Mouse (Mus musculus) limb, embryonic 10.5 days (tissue): ENCODE measurements around the gene Cpm. TPM values are rescaled to one million over a fixed set of nuclear protein-coding genes. Genes with fewer than 3 reads are reported as not detected.

Experiments used
- DNase-seq: peaks from one replicate; pipeline ENCODE4 v3.0.0-alpha.2; 2017; ENCODE audit warnings: low spot score
- H3K27ac ChIP-seq: fragments of 300-500 bp; sonication (generic); 2 replicates; pipeline ENCODE4 v1.5.1; 2016; ENCODE audit warnings: mild to moderate bottlenecking
- H3K27me3 ChIP-seq: fragments of 300-500 bp; sonication (generic); 2 replicates; pipeline ENCODE4 v1.6.1; 2016; ENCODE audit warnings: low read depth, mild to moderate bottlenecking; ENCODE audit not compliant: poor library complexity, severe bottlenecking
- H3K36me3 ChIP-seq: fragments of 300-500 bp; sonication (generic); 2 replicates; pipeline ENCODE4 v1.6.1; 2016; ENCODE audit warnings: mild to moderate bottlenecking, moderate library complexity
- H3K4me1 ChIP-seq: fragments of 300-500 bp; sonication (generic); 2 replicates; pipeline ENCODE4 v1.6.1; 2016
- H3K4me3 ChIP-seq: fragments of 300-500 bp; sonication (generic); 2 replicates; pipeline ENCODE4 v1.5.1; 2016; ENCODE audit warnings: mild to moderate bottlenecking, moderate library complexity
- H3K9me3 ChIP-seq: fragments of 300-500 bp; sonication (generic); replicated peaks from 2 replicates; pipeline ENCODE4 v1.6.1; 2016; ENCODE audit warnings: mild to moderate bottlenecking
- WGBS: fragments of 180-500 bp; shearing (Covaris S2); methylation state at CpG from one replicate; pipeline ENCODE4 v1.1.7; 2016; 5-methylcytosine and 5-hydroxymethylcytosine counted together
- polyA plus RNA-seq: library from polyadenylated mRNA; unstranded; fragments of >200 nt; fragmentation: Nextera tagmentation; extraction: Ambion mirVana; gene quantifications from 2 replicates; pipeline ENCODE4 v1.2.1, GENCODE M21; 2016

The Cpm gene
- polyA plus RNA-seq, 1 experiment from 2014 or later, result 31.5 TPM

- Histone ChIP-seq H3K4me3 (no peak overlapping the region), H3K36me3 (peaks cover 7% of the 10 kb centered on the region; the same call in 1 of the 2 replicates), H3K27ac (no peak overlapping the region), H3K9me3 (no peaks in the 10 kb centered on the region), H3K4me1 (peaks cover 25% of the 10 kb centered on the region), H3K27me3 (peaks cover 49% of the 10 kb centered on the region)
- DNase-seq, result no peak
- WGBS, result 65% methylated on average over 2 of the region's 2 CpGs
These were observed 1.5 kb downstream of the Cpm start for GRCm38 (mm10) chr10:117630810-117631209.

GRCm38 (mm10) chr10:117631562-117632259 is 2.4 kb downstream of the Cpm start:
- DNase-seq, result no peak
- peaks cover 11% of the 10 kb centered on the region; the same call in 1 of the 2 replicates for H3K36me3 ChIP-seq
- peaks cover 49% of the 10 kb centered on the region for H3K27me3 ChIP-seq
- H3K27ac ChIP-seq, result no peak overlapping the region
- 88% methylated on average over 16 of the region's 16 CpGs for WGBS
- H3K4me1 ChIP-seq, result peaks cover 23% of the 10 kb centered on the region
- no peaks in the 10 kb centered on the region for H3K9me3 ChIP-seq
- H3K4me3 ChIP-seq, result no peak overlapping the region

- peaks cover 23% of the 10 kb centered on the region for H3K4me1 ChIP-seq
- H3K9me3 ChIP-seq, result no peaks in the 10 kb centered on the region
- no peak for DNase-seq
- 88% methylated on average over 4 of the region's 4 CpGs for WGBS
- H3K27ac ChIP-seq, result no peak overlapping the region
- peaks cover 11% of the 10 kb centered on the region; the same call in 1 of the 2 replicates for H3K36me3 ChIP-seq
- H3K4me3 ChIP-seq, result no peak overlapping the region
- peaks cover 43% of the 10 kb centered on the region for H3K27me3 ChIP-seq
These were observed 3.1 kb downstream of the Cpm start for GRCm38 (mm10) chr10:117632394-117632793.

GRCm38 (mm10) chr10:117633564-117634208 is 4.4 kb downstream of the Cpm start:
- Histone ChIP-seq H3K4me1 (peaks cover 17% of the 10 kb centered on the region), H3K27me3 (peaks cover 30% of the 10 kb centered on the region)
- WGBS, result 89% methylated on average over 5 of the region's 5 CpGs

GRCm38 (mm10) chr10:117634323-117635030 is 5.2 kb downstream of the Cpm start:
- Histone ChIP-seq H3K27ac (no peak overlapping the region), H3K9me3 (no peaks in the 10 kb centered on the region), H3K27me3 (peaks cover 24% of the 10 kb centered on the region), H3K4me3 (no peak overlapping the region), H3K36me3 (peaks cover 11% of the 10 kb centered on the region; the same call in 1 of the 2 replicates), H3K4me1 (peaks cover 11% of the 10 kb centered on the region)
- DNase-seq, result no peak
- 89% methylated on average over 10 of the region's 10 CpGs for WGBS

More at GRCm38 (mm10) chr10:117633564-117634208, 4.4 kb downstream of the Cpm start:
- Histone ChIP-seq H3K4me3 (no peak overlapping the region), H3K27ac (no peak overlapping the region), H3K36me3 (peaks cover 11% of the 10 kb centered on the region; the same call in 1 of the 2 replicates), H3K9me3 (no peaks in the 10 kb centered on the region)
- no peak for DNase-seq

GRCm38 (mm10) chr10:117635078-117635771 is 5.9 kb downstream of the Cpm start:
- Histone ChIP-seq H3K27me3 (peaks cover 19% of the 10 kb centered on the region), H3K36me3 (peaks cover 11% of the 10 kb centered on the region; the same call in 1 of the 2 replicates), H3K27ac (no peak overlapping the region), H3K9me3 (no peaks in the 10 kb centered on the region), H3K4me1 (peaks cover 17% of the 10 kb centered on the region), H3K4me3 (no peak overlapping the region)
- no peak for DNase-seq
- WGBS, result 97% methylated on average over 8 of the region's 8 CpGs

- no peak overlapping the region for H3K4me3 ChIP-seq
- peaks cover 11% of the 10 kb centered on the region; the same call in 1 of the 2 replicates for H3K36me3 ChIP-seq
- H3K4me1 ChIP-seq, result peaks cover 19% of the 10 kb centered on the region
- H3K9me3 ChIP-seq, result no peaks in the 10 kb centered on the region
- H3K27me3 ChIP-seq, result peaks cover 11% of the 10 kb centered on the region
- WGBS, result 88% methylated on average over 3 of the region's 3 CpGs
- no peak overlapping the region for H3K27ac ChIP-seq
- DNase-seq, result no peak
These were observed 6.7 kb downstream of the Cpm start for GRCm38 (mm10) chr10:117635823-117636589.

- no peaks in the 10 kb centered on the region for H3K27me3 ChIP-seq
- H3K4me1 ChIP-seq, result peaks cover 24% of the 10 kb centered on the region
- no peak overlapping the region for H3K27ac ChIP-seq
- no peaks in the 10 kb centered on the region for H3K9me3 ChIP-seq
- H3K36me3 ChIP-seq, result peaks cover 11% of the 10 kb centered on the region; the same call in 1 of the 2 replicates
- 72% methylated on average over 9 of the region's 9 CpGs for WGBS
- DNase-seq, result no peak
- no peak overlapping the region for H3K4me3 ChIP-seq
These were observed 7.9 kb downstream of the Cpm start for GRCm38 (mm10) chr10:117637062-117637744.

GRCm38 (mm10) chr10:117637745-117638577 is 8.7 kb downstream of the Cpm start:
- WGBS, result 82% methylated on average over 9 of the region's 9 CpGs
- H3K27me3 ChIP-seq, result no peaks in the 10 kb centered on the region
- no peak for DNase-seq
- H3K4me1 ChIP-seq, result peaks cover 25% of the 10 kb centered on the region
- H3K36me3 ChIP-seq, result peaks cover 11% of the 10 kb centered on the region; the same call in 1 of the 2 replicates
- no peak overlapping the region for H3K27ac ChIP-seq
- H3K9me3 ChIP-seq, result no peaks in the 10 kb centered on the region
- H3K4me3 ChIP-seq, result no peak overlapping the region

- H3K27me3 ChIP-seq, result no peaks in the 10 kb centered on the region
These were observed 9.4 kb downstream of the Cpm start for GRCm38 (mm10) chr10:117638578-117639220.

More at GRCm38 (mm10) chr10:117638578-117639220, 9.4 kb downstream of the Cpm start:
- H3K36me3 ChIP-seq, result peaks cover 9% of the 10 kb centered on the region; the same call in 1 of the 2 replicates
- no peak overlapping the region for H3K27ac ChIP-seq
- H3K4me1 ChIP-seq, result peaks cover 32% of the 10 kb centered on the region
- 90% methylated on average over 7 of the region's 7 CpGs for WGBS
- no peaks in the 10 kb centered on the region for H3K9me3 ChIP-seq
- DNase-seq, result no peak
- H3K4me3 ChIP-seq, result no peak overlapping the region
